Mouse (Mus musculus) cerebellum, adult 2 months (tissue): ENCODE results near the gene Tm2d3.

Experiments
- CTCF ChIP-seq: fragments of 200-500 bp; IDR thresholded peaks from 2 replicates; pipeline ENCODE4 v1.5.1; 2011; ENCODE audit warnings: low read depth, mild to moderate bottlenecking, control low read depth, low read length, moderate library complexity, borderline replicate concordance; ENCODE audit not compliant: insufficient read depth
- POLR2A ChIP-seq: fragments of 200-500 bp; IDR thresholded peaks from 2 replicates; pipeline ENCODE4 v1.6.1; 2011; ENCODE audit warnings: low read length, control low read depth, borderline replicate concordance; ENCODE audit not compliant: insufficient read depth

DNA sequence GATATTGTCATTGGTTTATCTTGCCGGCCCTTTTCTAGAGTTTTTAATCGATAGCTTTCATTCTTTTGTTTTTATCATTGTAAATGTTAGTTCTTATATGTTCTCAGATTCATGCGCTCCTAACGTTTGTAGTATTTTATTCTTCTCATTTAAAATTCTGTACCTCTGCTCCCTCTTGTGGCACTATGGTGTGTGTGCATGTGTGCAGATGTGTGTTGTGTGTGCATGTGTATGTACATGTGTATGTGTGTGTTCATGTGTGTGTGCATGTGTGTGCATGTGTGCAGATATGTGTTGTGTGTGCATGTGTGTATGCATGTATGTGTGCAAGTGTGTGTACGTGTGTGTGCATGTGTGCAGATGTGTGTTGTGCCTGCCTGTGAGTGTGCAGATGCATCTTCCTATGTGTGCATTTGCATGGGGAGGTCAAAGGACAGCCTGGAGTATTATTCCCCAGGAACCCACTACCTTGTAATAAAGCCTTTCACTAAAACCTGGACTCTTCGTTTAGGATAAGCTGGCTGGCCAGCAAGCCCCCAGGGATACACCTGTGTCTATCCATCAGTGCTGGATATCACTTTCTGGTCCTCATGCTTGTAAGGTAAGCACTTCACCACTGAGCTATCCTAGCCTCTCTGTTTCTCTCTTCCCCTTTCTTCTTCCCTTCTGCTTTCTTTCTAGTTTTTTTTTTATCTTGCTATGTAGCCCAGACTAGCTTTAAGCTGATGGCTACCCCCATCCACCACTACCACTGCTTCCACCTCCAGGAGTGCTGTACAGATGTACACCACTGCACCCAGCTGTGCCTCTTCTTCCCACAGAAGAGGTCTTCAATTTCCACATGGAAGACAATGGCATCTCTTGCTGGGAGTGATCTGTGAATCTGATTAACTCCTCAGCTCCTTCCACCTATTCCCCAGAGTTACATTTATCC, 48.3 kb upstream of the Tm2d3 start:
- TF ChIP-seq POLR2A (no peak), CTCF (peak; percentile 47; the same call in 1 of the 2 replicates)
